Mouse (Mus musculus) spleen, embryonic (tissue): ENCODE data around the gene Itga5.
"Not testable (repeated sequence)": the region's sequence is repeated elsewhere in the genome, so short reads cannot be mapped to it uniquely, and the experiment has no call there.

Experiments used
- CTCF ChIA-PET: fragments of 350-600 bp; sonication (Branson Sonifier 250); formaldehyde crosslinking; loops from one replicate; lab custom pipeline; 2022; lab: Charles Lee

Gene Itga5

GRCm38 (mm10) chr15:103366376-103367149, at the start of gene Itga5:
Itga5 (minus strand) TSS chr15:103366763.
- CTCF ChIA-PET = interaction anchor here (0.9 kb wide), 1 partner anchor 46 kb away, joined by 3 read pairs; no protein-coding TSS in a partner anchor

DNA sequence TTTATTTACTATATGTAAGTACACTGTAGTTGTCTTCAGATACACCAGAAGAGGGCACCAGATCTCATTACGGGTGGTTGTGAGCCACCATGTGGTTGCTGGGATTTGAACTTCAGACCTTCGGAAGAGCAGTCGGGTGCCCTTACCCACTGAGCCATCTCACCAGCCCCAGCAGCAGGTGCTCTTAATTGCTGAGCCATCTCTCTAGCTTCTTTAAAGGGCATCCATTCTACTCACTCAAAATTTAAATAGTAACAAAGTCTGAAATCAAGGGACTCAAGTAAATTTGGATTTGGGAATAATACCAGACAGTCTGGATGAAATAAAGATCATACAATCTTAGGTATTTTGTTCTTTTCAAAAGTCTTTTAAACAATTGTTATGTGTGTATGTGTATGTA, 39.0 kb upstream of the Itga5 start:
- CTCF ChIA-PET = not testable (repeated sequence)

DNA sequence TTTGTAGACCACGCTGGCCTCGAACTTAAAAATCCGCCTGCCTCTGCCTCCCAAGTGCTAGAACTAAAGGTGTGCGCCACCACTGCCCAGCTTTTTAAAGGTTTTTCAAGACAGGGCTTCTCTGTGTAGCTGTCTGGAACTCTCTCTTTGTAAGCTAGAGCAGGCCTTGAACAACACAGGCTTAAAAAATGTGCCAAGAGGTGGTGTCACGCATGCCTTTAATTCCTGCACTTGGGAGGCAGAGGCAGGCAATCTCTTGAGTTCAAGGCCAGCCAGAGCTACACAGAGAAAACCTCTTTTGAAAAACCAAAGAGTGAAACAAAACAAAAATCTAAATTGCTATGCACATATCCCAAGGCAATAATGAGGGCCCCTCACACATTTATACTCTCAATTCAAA, 34.8 kb upstream of the Itga5 start:
- CTCF ChIA-PET = no interaction called here

DNA sequence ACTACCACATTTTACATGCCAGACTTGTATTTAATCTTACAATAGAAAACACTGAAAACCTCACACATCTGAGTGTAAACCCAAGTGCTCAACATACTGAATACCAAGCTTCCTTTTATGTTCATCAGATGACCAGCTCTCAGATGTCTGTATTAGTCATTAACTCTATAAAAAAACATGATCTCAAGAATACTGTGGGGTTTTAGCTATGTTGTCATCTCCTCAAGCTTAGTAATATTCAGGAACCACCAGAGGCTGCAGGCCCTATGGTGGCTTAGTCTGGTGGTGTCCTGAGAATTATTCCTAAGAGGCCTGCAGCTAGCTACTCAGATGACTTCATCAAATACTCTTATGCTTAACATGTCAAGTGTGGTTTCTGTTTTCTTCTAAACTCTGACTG, 27.0 kb upstream of the Itga5 start:
- CTCF ChIA-PET = interaction anchor here (0.5 kb wide), 1 partner anchor 36 kb away, joined by 4 read pairs; no protein-coding TSS in a partner anchor

DNA sequence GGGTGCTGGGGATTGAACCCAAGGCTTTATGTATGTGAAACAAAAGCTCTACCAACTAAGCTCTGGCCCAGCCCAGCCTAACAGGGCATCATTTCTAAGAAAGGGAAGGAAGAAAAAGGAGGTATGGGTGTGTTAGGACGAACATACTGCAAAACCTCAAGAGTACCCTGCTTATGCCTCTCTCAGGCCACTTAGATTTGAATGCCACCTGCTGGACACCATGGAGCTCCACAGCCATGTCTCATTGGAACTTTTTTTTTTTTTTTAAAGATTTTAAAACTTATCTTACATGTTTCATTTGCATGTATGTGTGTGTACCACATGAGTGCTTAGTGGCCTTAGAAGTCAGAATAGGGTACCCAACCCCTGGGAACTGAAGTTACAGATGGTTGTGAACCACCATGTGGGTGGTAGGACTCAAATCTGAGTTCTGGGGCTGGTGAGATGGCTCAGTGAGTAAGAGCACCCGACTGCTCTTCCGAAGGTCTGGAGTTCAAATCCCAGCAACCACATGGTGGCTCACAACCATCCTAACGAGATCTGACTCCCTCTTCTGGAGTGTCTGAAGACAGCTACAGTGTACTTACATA, 22.1 kb upstream of the Itga5 start:
- CTCF ChIA-PET = interaction anchor here (0.7 kb wide), 1 partner anchor 154 kb away, joined by 3 read pairs; no protein-coding TSS in a partner anchor

- CTCF ChIA-PET = interaction anchor here (0.5 kb wide), 1 partner anchor 139 kb away, joined by 3 read pairs; no protein-coding TSS in a partner anchor
Observed at GRCm38 (mm10) chr15:103383771-103384488, 17.4 kb upstream of the Itga5 start.

DNA sequence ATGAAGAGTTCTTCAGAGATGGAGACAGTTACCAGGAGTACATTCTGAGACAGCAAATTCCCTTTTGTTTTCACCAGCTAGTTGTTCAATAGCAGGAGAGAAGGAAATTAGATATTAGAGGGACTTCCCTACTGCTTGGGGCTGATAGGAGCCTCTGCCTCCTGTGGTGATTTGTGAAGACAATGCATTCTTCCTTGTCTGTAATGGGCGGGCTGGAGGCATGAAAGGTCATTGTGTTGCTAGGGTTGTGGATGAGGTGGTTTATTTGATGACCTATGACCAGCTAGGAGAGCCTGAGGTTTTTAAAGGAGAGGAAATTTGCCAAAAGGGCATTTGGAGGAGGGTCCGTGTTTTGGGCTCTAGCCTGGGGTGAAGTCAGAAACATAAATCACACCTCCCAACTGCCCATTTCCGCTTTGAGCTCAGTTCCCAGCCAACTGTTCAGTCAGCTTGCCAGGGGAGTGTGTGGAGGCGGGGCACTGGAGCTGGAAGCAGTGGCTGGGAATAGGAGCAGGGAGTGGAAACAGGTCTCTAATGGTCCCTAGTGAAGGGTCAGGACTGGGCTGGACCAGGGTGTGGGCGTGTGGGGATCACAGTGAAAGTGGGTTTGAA, 16.3 kb upstream of the Itga5 start:
- CTCF ChIA-PET = no interaction called here

DNA sequence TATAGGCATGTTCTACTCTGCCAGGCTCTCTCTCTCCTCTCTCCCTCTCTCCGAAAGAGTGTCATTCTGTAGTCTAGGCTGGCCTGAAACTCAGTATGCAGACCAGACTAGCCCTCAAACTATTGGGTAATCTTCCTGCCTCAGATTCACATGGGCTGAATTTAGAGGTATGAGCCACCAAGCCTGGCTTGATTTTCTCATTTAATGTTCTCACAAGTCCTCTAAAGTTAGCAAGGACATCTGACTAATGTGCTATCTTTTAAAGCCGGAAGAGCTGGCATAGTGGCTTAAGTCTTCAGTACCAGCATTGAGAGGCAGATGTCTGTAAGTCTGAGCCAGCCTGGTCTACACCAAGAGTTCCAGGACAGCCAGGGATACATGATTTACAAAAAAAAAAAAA, 15.5 kb upstream of the Itga5 start:
- CTCF ChIA-PET = interaction anchor here (0.6 kb wide), 1 partner anchor 632 kb away, joined by 14 read pairs; no protein-coding TSS in a partner anchor

DNA sequence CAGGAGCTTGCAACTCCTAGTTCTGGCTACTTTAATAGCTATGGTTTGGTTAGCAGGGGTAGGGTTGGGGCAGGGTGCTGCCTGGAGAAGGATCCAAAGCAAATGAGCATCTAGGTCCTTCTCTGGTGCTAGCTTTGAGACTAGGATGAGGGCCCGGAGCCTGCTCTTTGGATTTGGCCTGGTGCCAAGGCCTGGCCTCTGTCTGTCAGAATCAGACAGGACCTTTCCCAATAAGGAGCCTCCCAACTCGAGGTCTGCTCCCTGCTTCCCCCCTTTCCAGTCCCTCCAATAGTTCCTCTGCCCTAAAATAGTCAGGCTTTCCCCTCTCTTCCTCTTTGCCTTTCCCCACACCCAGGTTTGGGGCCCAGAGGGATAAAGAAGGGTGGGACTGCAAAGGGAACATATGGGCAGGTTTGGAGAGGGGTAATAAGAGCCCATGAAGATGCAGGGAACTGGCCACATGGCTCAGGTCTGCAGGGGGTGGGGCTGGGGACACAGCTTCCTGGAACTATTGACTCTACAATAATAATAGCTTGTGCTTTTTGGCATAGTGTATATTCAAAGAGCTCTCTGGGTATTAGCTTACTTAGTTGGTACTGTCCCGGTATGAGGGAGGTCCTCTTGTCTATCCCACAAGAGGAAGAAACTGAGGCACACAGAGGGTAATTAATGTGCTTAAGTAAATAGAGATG, 12.2 kb upstream of the Itga5 start:
- CTCF ChIA-PET = no interaction called here

DNA sequence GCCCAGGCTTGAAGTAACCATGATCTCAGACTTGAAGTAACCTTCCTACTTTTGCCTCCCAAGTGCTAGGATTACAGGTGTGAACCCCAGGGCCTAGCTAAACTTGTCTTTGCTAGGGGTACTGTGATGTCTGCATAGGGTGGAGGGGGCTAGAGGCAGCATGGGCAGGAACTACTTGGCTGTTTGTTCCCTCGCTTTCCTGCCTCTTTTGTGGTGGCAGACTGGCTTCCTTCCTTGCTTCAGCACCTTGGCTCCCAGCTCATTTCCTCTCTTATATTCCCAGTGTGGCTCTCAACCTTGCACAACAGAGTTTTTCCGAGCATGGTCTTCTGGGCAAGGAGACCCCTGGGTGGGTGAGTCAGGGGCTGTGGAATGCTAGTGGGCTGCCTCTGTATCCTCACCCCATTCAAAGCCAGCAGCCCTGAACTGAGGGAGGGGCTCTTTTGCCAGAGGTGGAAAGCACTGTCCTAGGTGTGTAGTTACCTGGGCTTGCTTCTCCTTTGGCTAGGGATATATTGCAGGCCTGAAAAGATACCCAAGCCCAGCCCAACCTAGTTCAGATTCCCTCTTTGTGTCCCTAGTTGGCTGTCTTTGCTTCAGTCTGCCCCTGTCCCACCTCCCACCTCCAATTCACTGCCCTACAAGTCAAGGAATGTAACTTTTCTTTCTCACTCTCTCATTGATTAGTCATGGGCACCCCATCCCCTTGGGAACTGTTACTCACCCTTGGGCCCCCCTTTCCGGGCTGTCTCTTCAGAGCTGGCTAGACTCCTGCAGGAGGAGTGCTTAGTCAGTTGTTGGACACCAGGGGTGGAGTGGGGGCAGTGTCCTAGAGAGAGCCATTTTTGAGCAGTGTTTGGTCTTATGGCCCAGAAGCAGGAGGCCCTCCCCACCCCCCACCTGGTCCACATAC, 11.4 kb upstream of the Itga5 start:
- CTCF ChIA-PET = no interaction called here

- CTCF ChIA-PET = no interaction called here
Observed at GRCm38 (mm10) chr15:103376837-103377269, 10.3 kb upstream of the Itga5 start.

DNA sequence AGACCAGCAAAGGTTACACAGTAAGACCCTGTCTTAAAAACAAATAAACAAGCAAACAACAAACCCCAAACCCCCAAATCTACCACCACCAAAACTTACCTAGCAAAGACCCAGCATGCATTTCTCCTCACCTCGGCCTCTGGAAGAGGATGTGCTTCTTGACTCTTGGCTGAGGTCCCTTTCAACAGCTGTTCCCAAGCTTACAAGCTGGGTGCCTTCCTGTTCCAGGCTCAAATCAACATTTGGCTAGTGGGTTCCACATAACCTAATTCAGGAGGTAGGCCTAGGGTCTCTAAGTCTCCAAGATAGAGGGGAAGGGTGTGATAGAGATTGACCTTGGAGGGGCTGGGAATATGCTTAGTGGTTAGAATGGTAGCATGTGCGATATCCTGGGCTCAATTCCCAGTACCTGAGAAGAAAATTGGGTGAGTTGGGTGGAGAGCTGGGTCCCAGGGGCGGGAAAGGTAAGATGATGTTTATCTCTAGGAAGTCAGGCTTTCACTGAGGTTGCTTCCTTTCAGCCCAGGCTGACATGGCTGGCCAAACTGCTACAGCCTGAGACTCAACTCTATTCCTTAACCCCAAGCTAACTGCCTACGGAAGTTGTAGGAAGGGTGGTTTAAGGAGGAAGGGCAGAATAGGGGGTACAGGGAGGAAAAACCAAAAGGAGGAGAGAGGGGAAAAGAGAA, 8.7 kb upstream of the Itga5 start:
- CTCF ChIA-PET = no interaction called here

DNA sequence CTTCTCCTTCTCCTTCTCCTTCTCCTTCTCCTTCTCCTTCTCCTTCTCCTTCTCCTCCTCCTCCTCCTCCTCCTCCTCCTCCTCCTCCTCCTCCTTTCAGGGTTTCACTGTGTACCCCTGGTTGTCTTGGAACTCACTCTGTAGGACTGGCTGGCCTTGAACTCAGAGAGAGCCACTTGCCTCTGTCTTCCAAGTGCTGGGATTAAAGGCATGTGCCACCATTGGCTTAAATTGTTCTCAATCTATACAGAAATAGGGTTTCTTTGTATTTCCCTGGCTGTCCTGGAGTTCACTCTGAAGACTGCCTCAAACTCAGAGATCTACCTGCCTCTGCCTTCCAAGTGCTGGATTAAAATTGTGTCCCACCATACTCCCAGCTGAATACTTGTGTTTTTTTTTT, 5.9 kb upstream of the Itga5 start:
- CTCF ChIA-PET = no interaction called here

GRCm38 (mm10) chr15:103371741-103372140, 5.2 kb upstream of the Itga5 start:
- CTCF ChIA-PET = no interaction called here

DNA sequence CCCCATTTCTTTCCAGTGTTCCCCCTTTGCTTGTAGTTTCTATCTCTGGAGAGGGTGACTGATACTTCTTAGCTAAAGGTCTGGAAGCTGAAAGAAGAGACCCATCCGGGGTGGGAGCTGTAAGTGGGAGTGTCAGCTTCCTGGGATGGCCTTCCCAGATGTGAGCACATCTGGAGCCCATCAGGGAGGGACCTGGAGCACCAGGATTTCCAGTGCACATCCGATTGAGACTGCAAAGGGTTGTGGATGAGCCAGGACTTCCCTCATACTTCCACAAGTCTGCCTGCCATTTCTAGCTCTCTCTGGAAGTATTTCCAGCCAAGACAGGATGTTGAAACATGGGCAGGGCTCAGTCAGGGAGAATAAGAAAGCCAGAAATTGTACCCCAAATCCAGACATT, 4.6 kb upstream of the Itga5 start:
- CTCF ChIA-PET = no interaction called here

DNA sequence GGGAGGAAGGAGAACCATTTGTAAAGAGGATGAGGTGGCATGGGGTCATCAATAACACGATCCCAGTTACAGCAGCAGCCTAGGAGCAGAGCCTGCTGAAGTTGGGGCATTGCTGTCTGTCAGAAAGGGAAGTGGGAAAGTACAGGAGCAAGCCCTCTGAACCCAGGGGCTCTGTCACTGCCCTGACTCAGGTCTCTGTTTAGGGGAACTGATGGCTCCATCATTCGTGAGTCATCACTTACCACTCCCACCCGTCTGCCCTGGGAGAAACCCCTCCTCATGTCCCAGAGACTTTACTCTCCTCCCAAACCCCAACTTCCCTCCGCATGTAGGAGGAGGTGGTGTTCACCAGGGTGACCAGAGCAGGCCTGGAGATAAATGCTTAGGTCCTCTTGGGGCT, 3.9 kb upstream of the Itga5 start:
- CTCF ChIA-PET = no interaction called here

DNA sequence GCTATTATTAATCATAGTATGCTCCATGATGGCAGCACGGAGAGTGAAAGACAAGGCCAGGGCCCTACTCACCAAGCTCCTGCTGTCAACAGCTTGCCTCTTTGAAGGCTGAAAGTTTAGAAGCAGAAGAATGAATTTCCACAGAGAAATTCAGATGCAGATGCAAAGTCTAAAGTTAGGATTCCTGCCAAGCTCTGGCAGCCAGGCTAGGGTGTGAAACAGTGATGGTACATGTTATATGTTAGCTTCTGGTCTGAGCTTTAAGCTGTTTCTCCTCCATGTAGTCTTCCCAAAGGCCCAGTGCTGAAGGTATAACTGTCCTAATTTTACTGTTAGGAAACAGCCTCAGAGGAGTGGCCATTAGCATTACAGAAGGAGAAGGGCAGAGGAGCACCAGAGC, 2.6 kb upstream of the Itga5 start:
- CTCF ChIA-PET = interaction anchor here (0.6 kb wide), 1 partner anchor 263 kb away, joined by 8 read pairs; no protein-coding TSS in a partner anchor

GRCm38 (mm10) chr15:103368179-103368940, 1.8 kb upstream of the Itga5 start:
- CTCF ChIA-PET = interaction anchor here (0.6 kb wide), 1 partner anchor 263 kb away, joined by 8 read pairs; no protein-coding TSS in a partner anchor
